In genomic region chr9:25959082-25959481, GRCm38 (mm10) we compare ENCODE assay signal across 9 mouse cellular contexts.
DNase-seq lines count a peak whose midpoint lies in the region; ATAC-seq lines count a peak whose summit lies in the region.
"Had no signal": no experiment of that assay in that cellular context is flagged by ENCODE, and none has a peak within 500 bp of the region (broad histone marks: within the 10 kb centered on the region; RNA-seq: fewer than 3 reads in every experiment).

No protein-coding gene starts in this region.

- peak; percentile 70 for ATAC-seq in frontal cortex, adult (ENCODE audit: low TSS enrichment)
- ATAC-seq: CD4-positive, CD25-positive, alpha-beta regulatory T cell, adult 4 months had no signal

- no peak for DNase-seq in frontal cortex, postnatal 25 days (ENCODE audit: low spot score in 2 of 2)
- peak; percentile 12 for DNase-seq in Muller cell, postnatal 12 days (ENCODE audit: inconsistent ontology term)
- DNase-seq in cerebellum, postnatal 36 days, result peak; percentile 2 to 23
- peak; percentile 37 to 62 for DNase-seq in left cerebral cortex, postnatal 14 days (ENCODE audit: low spot score in 2 of 2)
- DNase-seq in neural tube, embryonic 10.5 days (ENCODE audit: extremely low spot score, low spot score), result no peak
- DNase-seq in gastrocnemius, adult 18-20 months (ENCODE audit: low spot score), result no peak
- DNase-seq: thymus, postnatal 4 days had no signal

- intact Hi-C loops in left cerebral cortex, postnatal 14 days (cut with DNase I), result no loop called here

Comparison
In these comparisons a context has a peak if more than half of its experiments do, and no peak if none do; other contexts are left out.
1. DNase-seq: peak in Muller cell, postnatal 12 days (single experiment), cerebellum, postnatal 36 days (2 of 2) and left cerebral cortex, postnatal 14 days (2 of 2); none in frontal cortex, postnatal 25 days (0 of 2), neural tube, embryonic 10.5 days (single experiment) and gastrocnemius, adult 18-20 months (single experiment).